Mouse (Mus musculus) layer of hippocampus, adult 18-20 months (tissue): ENCODE measurements around the gene Plekhf1. TPM values are rescaled to one million over a fixed set of nuclear protein-coding genes. Genes with fewer than 3 reads are reported as not detected.

Experiments
- DNase-seq, 2 experiments: peaks; one replicate each; pipeline ENCODE4 v3.0.0; 2022; ENCODE audit warnings: low spot score in 2 of 2
- long read RNA-seq: library from polyadenylated mRNA; stranded (forward); transcript quantifications from one replicate; pipeline ENCODE4 v2.0.0, GENCODE M21; 2021
- total RNA-seq, 2 experiments: library from RNA; stranded (reverse); gene quantifications; 2 replicates each; pipeline ENCODE4 v1.2.3; 2021

Plekhf1 gene
- total RNA-seq: 1 to 10 TPM; 2.4 to 4.4 TPM
- long read RNA-seq, full-length matches to known transcripts: 9 of 9 reads
- long read RNA-seq, partial matches to known transcripts: 0 of 9 reads
- long read RNA-seq, other reads (novel, unspliced or antisense): 0 of 9 reads

DNA sequence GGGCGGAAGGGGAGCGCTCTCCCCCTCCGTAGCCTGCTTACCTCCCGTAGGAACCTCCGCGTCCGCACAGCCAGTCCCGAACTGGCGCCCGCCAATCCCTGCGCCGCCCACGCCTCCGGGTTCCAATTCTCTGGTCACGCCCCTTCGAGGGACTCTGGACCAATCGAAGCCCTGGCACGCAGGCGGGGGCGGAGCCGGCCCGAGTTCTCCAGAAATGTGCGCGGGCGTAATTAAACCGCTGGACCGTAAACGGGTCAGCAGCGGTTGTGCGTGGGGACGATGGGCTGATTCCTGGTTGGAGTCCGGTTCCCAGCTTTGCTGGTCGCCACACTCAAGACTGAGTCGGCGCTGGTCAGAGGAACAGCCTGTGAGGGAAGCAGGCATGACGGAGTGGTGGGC, at the start of gene Plekhf1:
Gene Plekhf1 (minus strand): TSS at position 117 of the 399 bp plus-strand sequence.
- DNase-seq: peak; percentile 57 to 82

DNA sequence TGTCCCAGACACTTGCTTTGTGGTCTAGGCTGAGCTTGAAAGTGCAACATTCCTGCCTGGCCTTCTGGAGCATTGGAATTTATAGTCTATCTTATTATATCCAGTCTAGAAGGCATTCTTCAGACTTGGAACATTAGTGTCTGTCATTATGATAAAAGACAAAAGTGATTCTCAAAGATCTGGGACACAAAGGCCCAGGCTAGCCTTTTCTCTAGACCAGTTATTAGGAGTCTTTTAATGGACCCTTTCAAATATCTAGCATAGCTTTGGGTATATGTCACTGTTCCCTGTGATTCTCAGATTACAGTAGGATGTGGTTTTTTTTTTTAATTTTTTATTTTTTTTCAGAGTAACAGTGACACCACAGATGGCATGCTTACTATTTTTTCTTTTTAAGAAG, 44.7 kb upstream of the Plekhf1 start:
- no peak for DNase-seq

DNA sequence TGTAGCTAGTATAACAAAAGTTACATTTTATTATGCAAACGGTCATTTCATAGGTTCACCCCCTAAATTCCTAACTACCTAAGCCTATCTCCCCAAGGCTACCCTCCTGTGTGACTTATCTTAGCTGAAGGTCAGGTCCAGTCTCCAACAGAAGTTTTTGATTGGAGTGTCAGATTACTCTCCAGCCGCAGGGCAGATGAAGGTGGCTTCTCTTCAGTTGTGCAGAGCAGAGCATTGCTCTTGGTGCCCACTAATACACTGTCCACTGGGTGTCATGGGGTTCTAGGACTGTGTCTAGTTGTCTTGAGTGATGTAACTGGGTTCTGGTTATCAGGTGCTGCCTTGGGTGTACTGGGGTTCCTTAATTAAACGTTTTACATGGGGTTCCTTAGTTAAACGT, 44.0 kb upstream of the Plekhf1 start:
- DNase-seq: no peak

DNA sequence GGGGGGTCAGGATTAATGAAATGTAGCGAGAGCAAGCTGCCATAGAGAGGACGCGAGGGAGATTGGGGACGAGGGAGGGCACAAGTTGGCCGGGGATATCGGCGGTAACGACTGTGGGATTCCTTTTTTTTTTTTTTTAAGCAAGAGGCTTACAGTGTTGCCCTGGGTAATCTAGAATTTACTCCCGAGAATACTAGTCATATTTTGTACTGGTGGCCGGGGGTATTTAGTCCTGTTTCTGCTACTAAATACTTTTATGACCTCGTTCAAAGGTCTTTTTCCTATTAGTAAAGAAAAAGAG, 43.6 kb upstream of the Plekhf1 start:
- no peak for DNase-seq

DNA sequence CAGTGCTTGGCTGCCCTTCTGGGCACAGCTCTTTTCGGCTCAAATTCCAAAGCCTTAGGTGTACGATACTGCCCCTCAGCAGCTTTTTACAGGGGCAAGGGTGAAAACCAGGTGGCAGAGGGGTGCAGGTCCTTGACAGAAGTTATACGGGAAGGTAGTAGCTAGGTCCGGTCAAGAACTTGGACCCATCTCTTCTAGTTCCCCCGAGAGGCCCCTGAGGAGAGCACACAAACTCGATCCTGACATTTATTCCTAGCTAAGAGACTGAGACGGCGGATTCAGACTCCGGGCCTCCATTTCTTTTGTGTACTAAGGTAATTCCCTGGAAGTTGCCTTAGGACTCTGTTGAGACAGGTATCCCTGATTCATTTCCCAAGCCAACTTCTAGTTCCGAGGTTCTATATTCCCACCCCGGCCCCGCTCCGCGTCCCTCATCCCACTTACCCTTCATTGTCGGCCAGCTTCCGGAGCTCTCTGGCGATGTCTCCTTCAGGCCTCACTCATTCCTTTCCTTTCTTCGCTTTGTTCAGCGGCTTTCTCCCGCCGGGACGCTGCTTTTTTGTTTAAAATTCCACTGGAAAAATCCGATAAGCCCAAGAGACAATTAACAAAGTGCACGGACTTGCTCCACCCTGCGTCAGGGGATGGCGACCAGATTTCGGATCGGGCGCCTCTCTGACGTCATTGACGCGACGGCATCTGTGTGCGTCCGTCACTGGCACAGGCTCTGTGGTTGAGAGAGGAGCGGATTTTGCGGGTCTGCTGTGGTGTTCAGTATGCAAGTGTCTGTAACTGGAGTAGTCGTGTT, 43.1 kb upstream of the Plekhf1 start, which contains the start of gene Pop4:
Gene Pop4 (minus strand): TSS at position 721 of the 808 bp plus-strand sequence.
- DNase-seq: peak; percentile 89 to 94

DNA sequence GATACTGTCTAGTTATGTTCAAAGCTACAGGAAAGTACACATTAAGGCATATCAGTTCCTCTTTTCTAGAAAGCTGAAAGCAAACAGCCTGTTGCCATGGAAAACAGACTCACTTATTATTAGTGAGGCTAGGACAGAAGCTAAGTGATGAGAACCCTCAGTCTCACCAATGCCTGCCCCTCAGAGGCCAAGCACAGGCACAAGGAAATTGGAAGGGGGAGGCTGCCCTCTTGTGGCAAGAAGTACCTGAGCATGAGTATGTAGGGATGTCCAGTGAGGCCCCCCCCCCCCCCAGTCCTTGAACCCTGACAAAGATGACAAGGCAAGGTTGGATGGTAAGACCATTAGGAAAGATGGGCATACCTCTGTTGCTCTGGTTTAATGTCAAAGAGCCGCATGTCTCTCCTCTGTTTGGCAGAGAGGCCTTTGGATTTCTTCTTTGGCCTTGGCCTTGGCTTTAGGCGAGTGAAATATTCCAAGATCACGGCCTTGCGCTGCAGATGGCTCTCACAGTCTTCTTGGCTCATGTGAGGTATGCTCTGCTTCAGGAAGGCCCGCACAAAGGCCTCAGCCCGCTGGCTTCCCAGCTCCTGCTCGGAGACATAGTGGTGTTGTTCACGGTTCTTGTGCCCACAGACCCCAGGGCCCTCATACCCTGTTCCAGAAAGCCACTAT, 39.3 kb upstream of the Plekhf1 start:
- DNase-seq: peak in 1 of 2 experiments; percentile 36

DNA sequence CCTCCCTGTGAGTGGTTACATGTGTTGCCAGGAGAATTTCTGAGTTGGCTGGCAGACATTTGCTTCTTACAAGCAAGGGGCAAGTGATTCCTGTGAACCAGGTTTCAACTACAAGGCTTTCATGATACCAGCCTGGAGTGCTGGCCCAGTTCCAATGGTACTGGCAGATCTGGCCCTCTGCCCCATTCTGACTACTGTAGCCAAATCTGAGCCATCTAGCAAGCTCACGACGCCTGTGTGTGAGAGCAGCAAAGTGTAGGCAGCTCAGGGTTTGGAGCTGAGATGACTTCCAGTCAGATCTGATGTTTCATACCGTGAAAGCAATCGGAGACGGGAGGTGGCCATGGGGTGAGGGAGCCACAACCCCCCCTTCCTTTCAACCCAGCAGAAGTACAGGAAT, 34.6 kb upstream of the Plekhf1 start:
- peak in 1 of 2 experiments; percentile 27 for DNase-seq

DNA sequence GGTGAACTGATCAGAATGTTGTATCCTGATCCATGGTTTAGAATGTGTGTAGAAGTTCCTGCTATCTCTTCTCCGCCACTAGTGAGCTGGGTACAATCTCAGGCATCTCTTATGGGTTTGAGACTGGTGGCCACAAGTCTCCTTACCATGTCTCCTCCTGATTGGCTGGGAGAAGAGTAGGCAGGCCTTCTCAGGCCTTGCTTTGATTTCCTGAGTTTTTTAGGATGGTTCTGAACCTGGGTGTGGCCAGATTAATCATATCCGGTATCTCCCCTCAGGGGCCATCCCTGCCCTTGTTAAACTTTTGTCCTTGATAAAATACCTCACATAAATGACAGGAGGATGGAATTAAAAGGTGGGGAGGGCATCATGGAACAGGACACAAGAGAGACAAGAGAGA, 31.8 kb upstream of the Plekhf1 start:
- no peak for DNase-seq

DNA sequence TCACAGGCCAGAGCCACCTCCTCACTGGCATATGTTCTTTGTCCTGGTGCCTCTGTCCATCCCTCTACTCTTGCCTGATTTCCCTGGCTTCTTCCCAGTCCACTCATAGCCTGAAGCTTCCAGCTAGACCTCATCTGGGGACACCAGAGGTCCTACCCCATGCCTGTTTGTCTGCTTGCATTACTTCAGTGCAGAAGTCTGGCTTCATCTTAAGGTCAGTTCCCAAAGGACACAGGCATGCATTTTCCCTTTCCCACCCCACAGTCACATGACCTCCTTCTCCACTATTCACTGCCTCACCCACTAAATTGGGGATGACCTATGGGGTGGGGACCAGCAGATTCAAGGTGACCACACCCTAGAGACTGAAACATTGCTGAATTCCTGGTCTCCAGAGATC, 25.6 kb upstream of the Plekhf1 start:
- no peak for DNase-seq

DNA sequence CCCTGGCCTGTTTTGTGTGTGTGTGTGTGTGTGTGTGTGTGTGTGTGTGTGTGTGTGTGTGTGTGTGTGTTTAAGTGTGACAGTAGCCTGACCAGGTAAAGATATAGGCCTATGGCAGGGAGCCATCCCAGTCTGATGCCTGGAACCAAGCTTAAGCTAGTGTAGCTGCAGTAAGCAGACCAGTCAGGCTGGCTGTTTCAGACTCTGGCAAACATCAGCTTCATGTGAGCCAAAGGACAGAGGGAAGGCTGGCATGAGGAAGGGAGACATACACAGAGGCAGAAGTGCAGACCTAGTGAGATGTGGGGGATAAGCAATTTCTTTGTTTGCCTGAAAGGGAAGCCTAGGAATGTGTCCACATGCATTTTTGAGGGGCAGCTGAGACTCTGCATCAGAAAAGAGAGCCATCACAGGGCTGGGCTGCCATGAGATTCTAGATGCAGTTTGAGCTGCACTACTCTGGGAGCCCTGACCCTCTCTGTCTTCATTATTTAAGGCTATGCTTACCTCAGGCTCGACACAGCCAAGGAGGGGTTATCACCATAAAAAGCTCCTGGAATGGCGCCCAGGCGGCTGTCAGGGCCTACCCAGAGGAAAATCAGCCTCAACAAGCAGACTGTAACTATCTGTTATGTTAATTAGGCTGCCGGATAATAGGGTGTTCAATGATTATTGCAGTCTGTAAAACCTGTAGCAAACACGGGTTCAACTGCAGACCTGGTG, 23.8 kb upstream of the Plekhf1 start:
- peak in 1 of 2 experiments; percentile 16 for DNase-seq

DNA sequence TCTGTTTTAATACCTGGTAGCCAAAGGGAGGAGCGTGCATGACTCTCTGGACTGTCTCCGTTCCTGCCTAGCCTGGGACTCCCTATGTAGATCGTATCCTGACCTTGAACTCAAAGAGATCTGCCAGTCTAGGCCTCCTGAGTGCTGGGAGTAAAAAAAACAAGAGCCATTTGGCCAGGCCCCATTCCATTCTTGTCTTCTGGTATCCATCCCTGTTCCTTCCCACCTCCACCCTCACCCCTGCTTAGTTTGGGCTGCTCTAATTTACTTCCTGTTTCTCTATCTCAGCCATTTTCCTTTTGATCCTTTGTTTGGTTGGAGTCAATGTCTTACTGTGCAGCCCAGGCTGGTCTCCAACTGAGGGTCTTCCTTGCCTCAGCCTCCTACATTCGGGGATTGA, 14.6 kb upstream of the Plekhf1 start:
- no peak for DNase-seq

DNA sequence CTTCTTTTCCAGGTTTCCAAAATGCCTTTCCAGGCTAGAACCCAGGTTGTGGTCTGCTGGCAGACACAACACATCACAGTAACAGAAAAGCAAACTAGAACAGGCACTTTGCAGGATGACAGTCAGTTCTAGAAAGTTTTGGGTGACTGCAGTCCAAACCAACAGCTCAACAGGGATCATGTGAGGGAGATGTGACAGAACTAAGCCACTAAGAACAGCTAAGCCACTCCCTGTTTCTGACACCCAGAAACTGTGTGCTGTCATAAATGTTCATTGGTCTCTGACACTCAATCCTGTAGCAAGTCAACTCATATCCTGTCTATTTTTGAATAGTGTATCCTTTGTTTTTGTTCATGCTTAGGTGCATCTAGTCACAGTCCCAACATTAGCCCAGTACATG, 9.3 kb upstream of the Plekhf1 start:
- no peak for DNase-seq

DNA sequence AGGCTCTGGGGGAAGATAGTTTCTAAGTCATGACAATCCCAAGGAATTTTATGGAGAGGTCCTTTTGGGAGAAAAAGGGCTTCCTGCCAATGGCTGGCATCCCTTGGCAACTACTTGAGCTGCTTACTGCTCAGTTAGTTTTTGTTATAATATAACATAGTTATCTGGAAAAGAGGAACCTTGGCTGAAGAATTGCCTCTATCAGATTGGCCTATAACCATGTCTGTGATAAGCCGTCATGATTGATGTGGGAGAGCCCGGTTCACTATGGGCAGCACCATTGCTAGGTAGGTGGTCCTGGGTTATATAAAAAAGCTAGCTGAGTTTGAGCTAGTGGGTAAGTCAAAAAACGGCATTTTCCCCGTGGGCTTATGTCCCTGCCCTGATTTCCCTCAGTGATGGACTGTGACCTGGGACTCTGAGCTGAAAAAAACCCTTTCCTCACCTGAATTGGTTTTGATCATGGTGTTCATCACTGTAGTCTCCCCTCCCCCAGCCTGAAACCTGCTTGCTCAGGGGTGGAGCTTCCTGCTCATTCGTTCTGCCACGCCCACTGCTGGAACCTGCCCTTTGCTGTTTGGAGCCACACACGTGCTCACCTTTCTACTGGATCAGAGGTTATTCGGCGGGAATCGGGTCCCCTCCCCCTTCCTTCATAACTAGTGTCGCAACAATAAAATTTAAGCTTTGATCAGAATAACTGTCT, 8.7 kb upstream of the Plekhf1 start:
- no peak for DNase-seq

DNA sequence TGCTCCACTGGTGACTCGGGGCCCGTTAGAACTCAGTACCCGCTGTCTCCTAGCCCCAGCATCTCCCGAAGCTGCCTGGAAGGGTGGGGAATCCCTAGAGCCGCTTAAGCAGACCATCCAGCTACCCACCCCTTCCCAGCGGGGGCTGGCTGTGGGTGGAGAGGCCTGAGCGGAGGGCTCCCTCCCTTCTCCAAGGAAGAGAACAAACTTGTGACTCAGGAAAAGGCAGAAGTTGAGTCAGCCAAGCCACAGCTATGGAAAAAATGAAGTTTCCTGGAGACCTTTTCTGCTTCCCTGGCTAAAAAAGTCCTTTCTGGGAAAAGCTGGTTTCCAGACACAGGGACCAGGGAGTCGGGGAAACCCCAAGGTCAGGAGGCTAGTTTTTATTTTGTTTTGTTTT, 2.5 kb upstream of the Plekhf1 start:
- DNase-seq: no peak

DNA sequence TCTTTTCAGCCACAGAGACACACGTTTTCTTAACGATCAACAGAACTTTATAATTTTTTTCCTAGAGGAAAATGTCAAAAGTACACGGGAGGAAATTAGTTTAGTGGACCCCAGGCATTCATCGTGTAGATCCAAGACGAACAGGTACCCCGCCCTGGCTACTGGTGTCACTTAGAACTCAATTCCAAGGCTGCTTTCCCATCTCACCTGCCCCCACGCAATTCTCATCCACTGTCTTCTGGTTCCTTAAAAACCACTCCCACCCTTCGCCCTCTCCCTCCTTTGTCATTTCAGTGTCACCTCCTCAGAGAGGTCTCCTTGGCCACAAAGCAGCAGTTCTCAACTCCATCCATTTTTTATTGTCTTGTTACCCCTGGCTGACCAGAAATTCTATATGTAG, 513 bp upstream of the Plekhf1 start:
- no peak for DNase-seq

DNA sequence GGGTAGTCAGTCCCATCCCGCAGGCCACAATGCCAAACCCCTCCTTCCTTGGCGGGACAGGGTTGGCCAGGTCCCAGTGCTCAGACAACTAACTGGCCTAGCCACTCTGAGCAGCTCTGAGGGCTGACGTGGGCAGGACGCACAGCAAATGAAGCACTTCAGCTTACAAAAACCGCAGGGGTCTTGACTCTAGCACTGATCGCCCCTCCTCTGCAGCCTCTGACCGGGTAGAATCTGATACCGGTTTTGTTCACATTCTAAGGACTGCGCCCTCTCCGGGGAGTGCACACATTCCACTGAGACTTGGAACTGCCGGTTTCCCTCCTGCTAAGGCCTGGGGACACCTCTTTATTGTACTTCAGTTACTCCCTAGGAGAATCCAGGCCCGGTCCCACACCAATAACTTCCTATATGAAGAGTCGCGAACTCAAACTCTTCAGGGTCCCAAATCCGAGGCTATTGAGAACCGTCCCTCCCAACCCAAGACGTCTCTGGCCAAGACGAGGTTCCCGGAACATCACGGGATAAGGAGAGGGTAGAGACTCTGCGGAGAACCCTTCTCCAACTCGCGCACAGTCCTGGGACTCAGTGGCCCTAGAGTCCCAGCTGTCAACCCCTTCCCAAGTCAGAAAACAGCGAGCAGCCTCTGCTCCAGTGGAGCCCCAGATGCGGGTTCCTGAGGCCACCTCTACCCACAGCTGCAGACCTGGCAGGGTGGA, 476 bp downstream of the Plekhf1 start:
- peak; percentile 25 to 66 for DNase-seq

DNA sequence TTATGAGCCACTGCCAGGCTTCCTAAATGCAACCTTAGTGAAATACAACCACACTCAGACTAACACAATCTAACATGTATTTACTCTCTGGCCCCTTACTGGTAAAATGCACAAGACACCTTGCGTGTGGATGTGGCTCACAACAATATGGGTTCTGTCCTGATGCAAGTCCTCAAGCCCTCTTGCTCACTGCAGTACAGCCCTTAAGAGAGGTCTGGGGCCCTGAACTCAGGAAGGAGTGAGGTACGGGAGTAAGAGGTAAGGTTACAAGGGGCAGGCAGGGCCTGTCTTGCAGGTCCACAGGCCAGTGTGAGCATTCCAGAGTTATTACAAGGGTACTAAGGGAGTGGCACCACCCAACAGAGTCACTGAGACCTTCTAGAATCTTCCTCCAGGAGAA, 1.6 kb downstream of the Plekhf1 start:
- DNase-seq: no peak

DNA sequence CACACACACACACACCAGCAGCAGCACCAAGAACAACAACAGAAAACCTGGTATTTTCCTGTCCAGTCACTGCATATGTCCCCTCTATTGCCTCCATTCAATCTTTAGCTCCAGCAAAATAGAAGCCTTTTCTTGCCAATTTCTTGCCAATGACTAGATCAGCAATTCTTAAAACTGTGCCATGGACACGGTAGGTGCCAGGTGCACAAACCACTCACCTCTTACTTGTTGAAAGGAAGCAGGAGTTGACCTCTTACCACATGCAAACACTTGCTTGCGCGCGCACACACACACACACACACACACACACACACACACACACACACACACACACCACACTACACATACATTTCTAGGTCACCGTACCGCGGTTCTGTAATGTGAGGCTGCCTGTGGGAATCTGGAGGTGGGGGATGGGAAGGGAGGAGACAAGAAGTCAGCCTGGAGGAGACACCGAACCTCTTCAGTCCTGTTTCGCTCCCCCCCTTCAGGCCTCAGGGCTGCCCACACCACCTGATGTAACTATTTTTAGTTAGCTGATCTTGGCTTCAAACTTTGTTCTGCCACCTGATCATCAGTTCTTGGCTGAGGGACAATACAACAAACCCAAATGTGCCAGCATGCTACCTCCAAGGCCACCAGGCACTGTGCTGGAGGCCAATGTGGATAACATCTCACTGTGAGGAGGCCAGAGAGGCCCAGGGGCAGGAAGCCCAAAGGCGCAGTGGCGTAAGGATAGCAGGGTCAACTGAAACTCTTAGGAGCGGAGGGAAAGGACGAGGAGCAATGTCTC, 3.0 kb downstream of the Plekhf1 start:
- no peak for DNase-seq

DNA sequence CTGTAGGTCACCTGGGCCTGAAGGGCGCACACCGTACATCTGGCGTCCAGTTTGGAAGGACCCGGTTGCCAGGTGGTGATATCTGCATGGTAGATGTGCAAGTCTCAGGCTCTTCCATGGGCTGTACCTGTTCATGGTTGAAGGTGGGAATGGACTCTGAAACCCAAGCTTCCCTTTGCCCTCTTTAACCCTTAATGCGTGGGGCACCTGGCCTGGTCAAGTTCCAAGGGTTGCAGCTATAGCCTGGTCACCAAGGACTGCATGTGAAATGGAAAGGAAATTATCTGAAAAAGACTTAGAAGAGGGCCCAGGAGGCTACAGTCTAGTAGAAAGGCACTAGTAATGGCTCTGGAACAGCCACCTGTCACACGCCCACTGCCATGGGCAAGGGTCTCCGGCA, 7.0 kb downstream of the Plekhf1 start:
- no peak for DNase-seq

DNA sequence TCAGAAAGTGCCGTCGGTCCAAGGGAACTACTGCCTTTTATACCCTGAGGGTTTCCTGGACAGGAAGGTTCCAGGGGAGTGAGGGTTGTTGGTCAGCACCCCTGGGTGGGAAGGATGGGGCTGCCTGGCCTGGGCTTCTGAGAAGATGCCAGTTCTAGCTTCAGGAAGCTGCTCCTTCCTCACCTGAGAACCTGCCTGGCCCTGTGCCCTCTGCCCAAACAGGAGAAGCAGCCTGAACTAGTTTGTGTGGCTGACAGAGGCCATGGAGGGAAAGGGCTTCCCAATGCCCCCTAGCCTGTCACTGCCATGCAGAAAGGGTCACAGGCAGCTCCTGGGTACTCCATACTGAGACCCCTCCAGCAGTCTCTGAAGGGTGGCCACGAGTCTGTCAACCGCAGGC, 8.3 kb downstream of the Plekhf1 start:
- DNase-seq: no peak
